Mouse (Mus musculus) kidney, adult 2 months (tissue): Measurements from ENCODE around the gene B3gnt7. TPM values are rescaled to one million over a fixed set of nuclear protein-coding genes. Genes with fewer than 3 reads are reported as not detected.

ENCODE experiments used
- DNase-seq: peaks from one replicate; pipeline ENCODE4 v3.0.0; 2021
- H3K27ac ChIP-seq: fragments of 200-500 bp; 2 replicates; pipeline ENCODE4 v1.5.1; 2012; ENCODE audit warnings: low read depth, low read length, control low read depth, inconsistent platforms; ENCODE audit not compliant: insufficient read depth
- H3K27me3 ChIP-seq: fragments of 200-500 bp; replicated peaks from 2 replicates; pipeline ENCODE4 v1.6.1; 2012; ENCODE audit warnings: mild to moderate bottlenecking, moderate library complexity, low read length, inconsistent platforms; ENCODE audit not compliant: control insufficient read depth, insufficient read depth
- H3K36me3 ChIP-seq: fragments of 200-500 bp; 2 replicates; pipeline ENCODE4 v1.6.1; 2012; ENCODE audit warnings: mild to moderate bottlenecking, moderate library complexity, low read length, inconsistent platforms; ENCODE audit not compliant: control insufficient read depth, insufficient read depth
- H3K4me1 ChIP-seq: fragments of 200-500 bp; 2 replicates; pipeline ENCODE4 v1.6.1; 2011; ENCODE audit warnings: low read length; ENCODE audit not compliant: control insufficient read depth, insufficient read depth
- H3K4me3 ChIP-seq: fragments of 200-500 bp; 2 replicates; pipeline ENCODE4 v1.5.1; 2011; ENCODE audit warnings: mild to moderate bottlenecking, low read depth, low read length, control low read depth; ENCODE audit not compliant: insufficient read depth
- CTCF ChIP-seq: fragments of 200-500 bp; conservative IDR thresholded peaks from 2 replicates; pipeline ENCODE4 v1.5.1; 2011; ENCODE audit warnings: low read depth, mild to moderate bottlenecking, control low read depth, low read length, moderate library complexity, mixed read lengths; ENCODE audit not compliant: insufficient read depth, insufficient read length
- POLR2A ChIP-seq: fragments of 200-500 bp; IDR thresholded peaks from one replicate; pipeline ENCODE4 v1.6.1; 2011; ENCODE audit warnings: low read depth, low read length, control low read depth
- WGBS: fragments of 180-500 bp; shearing (Covaris S2); methylation state at CpG from one replicate; pipeline ENCODE4 v1.1.7; 2018; 5-methylcytosine and 5-hydroxymethylcytosine counted together
- polyA plus RNA-seq: library from polyadenylated mRNA; depleted of rRNA; stranded (reverse); fragments of >200 nt; gene quantifications from 2 replicates; pipeline ENCODE4 v1.2.3, GENCODE M21; 2012

The B3gnt7 gene
- polyA plus RNA-seq, 1 experiment = 9.6 TPM

- WGBS = 84% methylated on average over 4 of the region's 4 CpGs
- Histone ChIP-seq H3K4me1 (no peaks in the 10 kb centered on the region; the same call in 1 of the 2 replicates), H3K36me3 (no peaks in the 10 kb centered on the region), H3K4me3 (no peak overlapping the region), H3K27me3 (no peaks in the 10 kb centered on the region), H3K27ac (no peak overlapping the region)
- TF ChIP-seq CTCF = no peak
- no peak for TF ChIP-seq POLR2A
- no peak for DNase-seq
Measured at GRCm38 (mm10) chr1:86287473-86287872, 15.2 kb upstream of the B3gnt7 start.

- Histone ChIP-seq H3K4me1 (no peaks in the 10 kb centered on the region), H3K4me3 (no peak overlapping the region), H3K27ac (no peak overlapping the region), H3K27me3 (no peaks in the 10 kb centered on the region), H3K36me3 (no peaks in the 10 kb centered on the region)
- DNase-seq = no peak
- TF ChIP-seq CTCF = no peak
- no peak for TF ChIP-seq POLR2A
- WGBS = 81% methylated on average over 3 of the region's 3 CpGs
Measured at GRCm38 (mm10) chr1:86290452-86290851, 12.2 kb upstream of the B3gnt7 start.

GRCm38 (mm10) chr1:86293091-86293490 lies 9.5 kb upstream of the B3gnt7 start:
- Histone ChIP-seq H3K36me3 (no peaks in the 10 kb centered on the region), H3K4me3 (no peak overlapping the region), H3K27ac (no peak overlapping the region), H3K27me3 (no peaks in the 10 kb centered on the region), H3K4me1 (no peaks in the 10 kb centered on the region)
- DNase-seq = no peak
- 56% methylated on average over 3 of the region's 3 CpGs for WGBS
- TF ChIP-seq CTCF = no peak
- TF ChIP-seq POLR2A = no peak

- Histone ChIP-seq H3K27me3 (no peaks in the 10 kb centered on the region), H3K27ac (no peak overlapping the region), H3K4me1 (no peaks in the 10 kb centered on the region), H3K36me3 (no peaks in the 10 kb centered on the region), H3K4me3 (no peak overlapping the region)
- DNase-seq = peak; percentile 75
- WGBS = 61% methylated on average over 5 of the region's 5 CpGs
- no peak for TF ChIP-seq POLR2A
- TF ChIP-seq CTCF = no peak
Measured at GRCm38 (mm10) chr1:86293868-86294267, 8.8 kb upstream of the B3gnt7 start.

- Histone ChIP-seq H3K36me3 (no peaks in the 10 kb centered on the region), H3K4me3 (no peak overlapping the region), H3K27ac (no peak overlapping the region), H3K27me3 (no peaks in the 10 kb centered on the region), H3K4me1 (no peaks in the 10 kb centered on the region)
- DNase-seq = no peak
- TF ChIP-seq CTCF = no peak
- no peak for TF ChIP-seq POLR2A
- 58% methylated on average over 4 of the region's 4 CpGs for WGBS
Measured at GRCm38 (mm10) chr1:86294472-86294871, 8.2 kb upstream of the B3gnt7 start.

GRCm38 (mm10) chr1:86300093-86300492 lies 2.5 kb upstream of the B3gnt7 start:
- no peak overlapping the region for H3K27ac ChIP-seq
- no peaks in the 10 kb centered on the region for H3K27me3 ChIP-seq
- no peaks in the 10 kb centered on the region for H3K36me3 ChIP-seq
- TF ChIP-seq CTCF (no peak), POLR2A (no peak)
- DNase-seq = no peak
- no peaks in the 10 kb centered on the region for H3K4me1 ChIP-seq
- WGBS = 70% methylated on average over 2 of the region's 2 CpGs
- H3K4me3 ChIP-seq = no peak overlapping the region

GRCm38 (mm10) chr1:86300731-86301130 lies 1.9 kb upstream of the B3gnt7 start:
- no peak overlapping the region for H3K27ac ChIP-seq
- 49% methylated on average over 7 of the region's 7 CpGs for WGBS
- no peak for DNase-seq
- no peak overlapping the region for H3K4me3 ChIP-seq
- H3K27me3 ChIP-seq = no peaks in the 10 kb centered on the region
- TF ChIP-seq CTCF = no peak
- TF ChIP-seq POLR2A = no peak
- no peaks in the 10 kb centered on the region for H3K36me3 ChIP-seq
- no peaks in the 10 kb centered on the region for H3K4me1 ChIP-seq
